Mouse (Mus musculus) stomach, embryonic 16.5 days (tissue): ENCODE measurements at regions not wholly inside any gene's neighbourhood (a gene's known extent, or its start where the extent isn't known, plus 50 kb on each side); places are given as distances from the start of the nearest gene placed in this dataset.

ENCODE experiments used
- ATAC-seq: fragments of 200-750 bp; cut with Nextera tagmentation; 2 replicates; pipeline ENCODE4 v1.8.0; 2017; ENCODE audit warnings: moderate number of reproducible peaks, moderate TSS enrichment; ENCODE audit not compliant: insufficient read depth, low FRiP score
- H3K27ac ChIP-seq: fragments of 300-500 bp; sonication (generic); 2 replicates; pipeline ENCODE4 v1.5.1; 2014; ENCODE audit warnings: low read length
- H3K27me3 ChIP-seq: fragments of 300-500 bp; sonication (generic); 2 replicates; pipeline ENCODE4 v1.6.1; 2014; ENCODE audit warnings: low read length, control low read depth, mixed read lengths; ENCODE audit not compliant: control insufficient read depth, insufficient read depth
- H3K36me3 ChIP-seq: fragments of 300-500 bp; sonication (generic); 2 replicates; pipeline ENCODE4 v1.6.1; 2014; ENCODE audit warnings: low read length; ENCODE audit not compliant: control insufficient read depth, insufficient read depth
- H3K4me1 ChIP-seq: fragments of 300-500 bp; sonication (generic); 2 replicates; pipeline ENCODE4 v1.6.1; 2014; ENCODE audit warnings: low read length, control low read depth, mixed read lengths; ENCODE audit not compliant: control insufficient read depth, insufficient read depth
- H3K4me2 ChIP-seq: fragments of 300-500 bp; sonication (generic); 2 replicates; pipeline ENCODE4 v1.6.1; 2014; ENCODE audit warnings: low read depth, low read length, mixed read lengths
- H3K4me3 ChIP-seq: fragments of 300-500 bp; sonication (generic); replicated peaks from 2 replicates; pipeline ENCODE4 v1.5.1; 2014; ENCODE audit warnings: mild to moderate bottlenecking, low read length
- H3K9ac ChIP-seq: fragments of 300-500 bp; sonication (generic); 2 replicates; pipeline ENCODE4 v1.6.1; 2014; ENCODE audit warnings: low read length
- H3K9me3 ChIP-seq: fragments of 300-500 bp; sonication (generic); replicated peaks from 2 replicates; pipeline ENCODE4 v1.6.1; 2016; ENCODE audit warnings: low read length, control low read depth; ENCODE audit not compliant: control insufficient read depth
- WGBS: fragments of 180-500 bp; shearing (Covaris S2); extraction: QIAGEN DNeasy Blood & Tissue Kit; methylation state at CpG from one replicate; pipeline ENCODE4 v1.1.7; 2014; 5-methylcytosine and 5-hydroxymethylcytosine counted together

DNA sequence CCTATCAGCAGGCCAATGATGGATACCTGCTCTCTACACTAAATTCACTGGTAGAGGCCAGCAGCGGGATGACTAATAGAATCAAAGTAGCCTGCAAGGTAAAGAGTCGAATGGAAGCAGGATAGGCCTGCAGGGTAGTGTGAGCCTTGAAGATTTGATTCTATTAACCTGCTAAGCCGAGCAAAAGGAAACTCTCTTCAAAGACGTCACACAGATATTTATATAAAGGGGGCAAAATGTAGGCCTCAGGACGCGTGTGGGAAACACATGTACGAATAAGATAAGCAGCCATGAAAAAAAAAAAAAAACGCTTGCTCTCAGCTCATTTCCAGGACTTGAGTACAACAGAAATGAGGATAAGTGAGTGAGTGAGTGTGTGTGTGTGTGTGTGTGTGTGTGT, 138.4 kb upstream of the D7Ertd443e start:
- no peak for ATAC-seq
- Histone ChIP-seq H3K9me3 (no peaks in the 10 kb centered on the region), H3K27me3 (no peaks in the 10 kb centered on the region), H3K4me1 (no peaks in the 10 kb centered on the region), H3K4me2 (no peak overlapping the region), H3K36me3 (no peaks in the 10 kb centered on the region), H3K4me3 (no peak overlapping the region), H3K9ac (no peak overlapping the region), H3K27ac (no peak overlapping the region)
- 55% methylated on average over 8 of the region's 8 CpGs for WGBS

DNA sequence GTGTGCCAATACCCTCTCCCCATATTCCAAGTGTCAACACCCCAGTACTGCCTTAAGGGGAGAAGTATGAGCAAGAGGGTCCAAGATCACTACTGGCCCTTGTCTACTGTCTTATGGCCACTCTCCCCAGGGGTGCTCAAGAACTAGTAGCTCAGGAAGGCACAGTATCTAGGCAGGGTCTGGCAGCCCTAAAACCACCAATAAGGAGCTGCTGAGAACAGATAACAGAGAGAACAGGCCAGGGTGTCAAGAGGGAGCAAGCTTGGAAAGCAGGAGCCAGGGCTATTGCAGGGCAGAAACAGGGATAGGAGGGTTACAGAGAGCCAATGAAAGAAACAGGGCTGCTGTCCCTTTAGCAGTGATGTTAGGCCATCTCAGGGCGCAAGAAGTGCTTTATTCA, 139.6 kb upstream of the D7Ertd443e start:
- no peak overlapping the region for H3K9ac ChIP-seq
- no peaks in the 10 kb centered on the region for H3K36me3 ChIP-seq
- no peaks in the 10 kb centered on the region for H3K27me3 ChIP-seq
- no peak overlapping the region for H3K4me2 ChIP-seq
- H3K4me1 ChIP-seq = no peaks in the 10 kb centered on the region
- no peaks in the 10 kb centered on the region for H3K9me3 ChIP-seq
- 86% methylated on average over 1 of the region's 1 CpGs for WGBS
- no peak overlapping the region for H3K27ac ChIP-seq
- H3K4me3 ChIP-seq = no peak overlapping the region
- ATAC-seq = no peak

DNA sequence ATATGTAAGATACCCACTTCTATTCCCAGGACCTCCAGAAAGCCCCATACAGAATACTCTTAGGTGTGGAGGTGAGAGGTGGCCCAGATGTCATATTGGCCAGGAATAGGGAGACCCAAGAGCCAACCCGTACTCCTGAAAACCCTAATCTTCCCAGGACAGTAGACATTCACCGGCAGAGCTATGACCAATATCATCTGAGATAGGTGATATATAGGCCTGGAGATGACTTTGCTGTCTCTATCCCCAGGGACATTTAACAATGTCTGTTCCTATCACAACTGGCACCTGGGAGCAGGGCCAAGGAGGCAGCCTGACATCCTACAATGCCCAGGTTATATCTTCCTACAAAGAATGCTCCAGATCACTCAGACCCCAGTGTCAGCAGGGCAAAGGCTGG, 140.0 kb upstream of the D7Ertd443e start:
- H3K4me3 ChIP-seq = no peak overlapping the region
- H3K27me3 ChIP-seq = no peaks in the 10 kb centered on the region
- H3K9ac ChIP-seq = no peak overlapping the region
- ATAC-seq = no peak
- no peak overlapping the region for H3K27ac ChIP-seq
- H3K4me1 ChIP-seq = no peaks in the 10 kb centered on the region
- H3K36me3 ChIP-seq = no peaks in the 10 kb centered on the region
- H3K9me3 ChIP-seq = no peaks in the 10 kb centered on the region
- no peak overlapping the region for H3K4me2 ChIP-seq
- 93% methylated on average over 2 of the region's 2 CpGs for WGBS

DNA sequence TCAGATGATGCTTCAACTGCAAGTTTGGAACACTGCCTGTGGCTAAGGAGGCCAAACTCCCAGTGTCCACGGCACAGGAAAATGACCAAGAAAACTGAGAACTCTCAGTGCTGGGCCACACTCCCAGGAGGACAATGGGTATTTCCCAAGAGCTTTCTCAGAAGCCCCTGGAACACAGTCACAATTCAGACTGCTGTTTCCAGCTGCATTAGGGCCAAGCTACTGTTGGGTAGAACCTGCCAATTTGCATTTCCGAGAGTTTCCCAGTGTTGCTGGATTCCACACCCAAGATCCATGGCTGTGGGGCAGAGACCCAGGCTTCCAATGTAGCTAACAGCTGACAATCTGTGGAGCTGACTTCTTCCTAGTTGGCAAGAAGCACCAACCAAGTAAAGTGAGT, 141.9 kb upstream of the D7Ertd443e start:
- 69% methylated on average over 2 of the region's 2 CpGs for WGBS
- no peaks in the 10 kb centered on the region for H3K27me3 ChIP-seq
- no peaks in the 10 kb centered on the region for H3K9me3 ChIP-seq
- H3K4me3 ChIP-seq = no peak overlapping the region
- H3K4me1 ChIP-seq = no peaks in the 10 kb centered on the region
- H3K36me3 ChIP-seq = no peaks in the 10 kb centered on the region
- H3K27ac ChIP-seq = no peak overlapping the region
- no peak for ATAC-seq
- H3K4me2 ChIP-seq = no peak overlapping the region
- no peak overlapping the region for H3K9ac ChIP-seq

DNA sequence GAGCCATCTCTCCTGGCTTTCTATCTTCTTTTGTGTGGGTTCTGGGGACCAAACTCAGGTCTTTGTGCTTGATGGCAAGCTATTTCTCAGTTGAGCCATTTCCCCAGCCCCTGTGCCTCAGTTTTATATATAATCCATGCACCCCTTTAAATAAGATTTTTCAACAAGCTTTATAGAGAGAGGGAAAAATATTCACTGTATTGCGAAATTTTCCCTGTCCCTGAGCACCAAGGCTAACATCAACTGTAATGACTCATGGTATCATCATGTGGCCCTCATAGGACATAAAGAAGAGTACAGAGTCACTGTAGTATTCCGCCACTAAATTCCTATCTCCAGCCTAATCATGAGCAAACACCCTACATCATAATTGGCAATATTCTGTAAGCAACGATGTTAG, 142.4 kb upstream of the Dock1 start:
- 85% methylated on average over 3 of the region's 3 CpGs for WGBS
- no peak for ATAC-seq

DNA sequence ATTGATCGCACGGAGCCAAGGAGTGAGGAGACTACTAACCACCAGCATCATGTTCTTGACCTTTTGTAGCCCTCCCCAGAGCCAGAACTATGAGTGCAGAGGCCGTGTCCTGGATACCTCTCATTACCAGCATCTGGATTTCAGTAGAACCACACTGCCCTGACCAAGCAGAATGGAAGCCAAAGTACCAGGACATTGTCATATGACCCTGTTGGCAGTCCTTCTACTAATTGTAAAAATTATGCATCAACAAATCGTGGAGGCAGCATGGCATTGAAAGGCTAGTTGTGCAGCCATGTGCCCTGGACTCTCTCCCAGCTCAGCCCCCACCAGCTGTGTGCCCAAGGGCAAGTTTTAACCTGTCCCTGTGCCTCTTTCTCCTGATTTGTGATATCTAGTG, 135.6 kb upstream of the Dock1 start:
- H3K36me3 ChIP-seq = no peaks in the 10 kb centered on the region
- no peaks in the 10 kb centered on the region for H3K27me3 ChIP-seq
- H3K4me3 ChIP-seq = no peak overlapping the region
- H3K4me2 ChIP-seq = no peak overlapping the region
- WGBS = 82% methylated on average over 4 of the region's 4 CpGs
- H3K27ac ChIP-seq = no peak overlapping the region
- H3K9ac ChIP-seq = no peak overlapping the region
- no peaks in the 10 kb centered on the region for H3K4me1 ChIP-seq
- no peaks in the 10 kb centered on the region for H3K9me3 ChIP-seq
- ATAC-seq = no peak

More for the DNA sequence above, 142.4 kb upstream of the Dock1 start:
- H3K4me2 ChIP-seq = no peak overlapping the region
- H3K27me3 ChIP-seq = no peaks in the 10 kb centered on the region
- H3K9ac ChIP-seq = no peak overlapping the region
- no peak overlapping the region for H3K27ac ChIP-seq
- H3K4me3 ChIP-seq = no peak overlapping the region
- no peaks in the 10 kb centered on the region for H3K9me3 ChIP-seq
- no peaks in the 10 kb centered on the region for H3K36me3 ChIP-seq
- no peaks in the 10 kb centered on the region for H3K4me1 ChIP-seq

DNA sequence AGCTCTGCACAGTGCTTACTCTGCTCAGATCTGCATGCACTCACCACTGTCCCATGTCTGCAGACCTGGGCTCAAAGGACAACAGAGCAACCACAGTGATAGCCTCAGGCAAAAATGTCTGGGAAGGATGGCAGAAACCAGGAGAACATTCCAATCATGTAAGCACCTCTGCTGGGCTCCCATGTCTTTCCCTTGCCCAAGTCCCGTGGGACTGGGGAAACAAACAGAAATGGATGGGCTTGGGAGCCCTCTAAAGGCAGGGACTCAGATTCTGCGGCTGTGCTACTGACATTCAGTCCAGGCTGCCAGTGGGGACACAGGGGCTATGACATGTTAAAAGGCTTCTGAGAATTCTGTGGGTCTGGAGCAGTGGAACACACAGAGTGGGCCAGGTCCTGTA, 128.8 kb upstream of the Dock1 start:
- H3K9me3 ChIP-seq = no peaks in the 10 kb centered on the region
- no peak overlapping the region for H3K27ac ChIP-seq
- H3K4me3 ChIP-seq = no peak overlapping the region
- no peaks in the 10 kb centered on the region for H3K4me1 ChIP-seq
- no peak overlapping the region for H3K9ac ChIP-seq
- no peak overlapping the region for H3K4me2 ChIP-seq
- H3K36me3 ChIP-seq = no peaks in the 10 kb centered on the region
- ATAC-seq = no peak
- no peaks in the 10 kb centered on the region for H3K27me3 ChIP-seq
- 44% methylated on average over 2 of the region's 2 CpGs for WGBS

DNA sequence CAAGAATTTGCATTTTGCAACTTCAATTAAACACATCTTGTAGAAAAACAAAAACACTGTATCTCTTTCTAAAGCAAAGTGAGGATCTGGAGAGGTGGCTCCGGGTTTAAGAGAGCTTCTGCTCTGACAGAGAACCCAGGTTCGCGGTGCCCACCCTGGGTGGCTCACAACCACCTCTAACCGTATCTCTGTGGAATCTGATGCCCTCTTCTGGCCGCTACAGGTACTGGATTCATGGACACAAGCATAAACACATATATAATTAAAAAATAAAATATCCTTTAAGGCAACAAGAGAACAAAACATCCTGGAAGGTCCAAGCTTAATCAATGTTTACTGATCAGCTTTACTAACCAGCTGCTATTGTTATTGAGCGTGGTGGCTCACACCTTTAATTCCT, 124.3 kb upstream of the Dock1 start:
- H3K4me2 ChIP-seq = no peak overlapping the region
- no peaks in the 10 kb centered on the region for H3K9me3 ChIP-seq
- H3K4me1 ChIP-seq = 0 out of 2 replicates have a peak, but pooled peaks cover 5% of the 10 kb centered on the region
- no peak overlapping the region for H3K27ac ChIP-seq
- no peaks in the 10 kb centered on the region for H3K36me3 ChIP-seq
- no peak overlapping the region for H3K4me3 ChIP-seq
- H3K9ac ChIP-seq = no peak overlapping the region
- H3K27me3 ChIP-seq = no peaks in the 10 kb centered on the region
- no peak for ATAC-seq
- 78% methylated on average over 6 of the region's 6 CpGs for WGBS

DNA sequence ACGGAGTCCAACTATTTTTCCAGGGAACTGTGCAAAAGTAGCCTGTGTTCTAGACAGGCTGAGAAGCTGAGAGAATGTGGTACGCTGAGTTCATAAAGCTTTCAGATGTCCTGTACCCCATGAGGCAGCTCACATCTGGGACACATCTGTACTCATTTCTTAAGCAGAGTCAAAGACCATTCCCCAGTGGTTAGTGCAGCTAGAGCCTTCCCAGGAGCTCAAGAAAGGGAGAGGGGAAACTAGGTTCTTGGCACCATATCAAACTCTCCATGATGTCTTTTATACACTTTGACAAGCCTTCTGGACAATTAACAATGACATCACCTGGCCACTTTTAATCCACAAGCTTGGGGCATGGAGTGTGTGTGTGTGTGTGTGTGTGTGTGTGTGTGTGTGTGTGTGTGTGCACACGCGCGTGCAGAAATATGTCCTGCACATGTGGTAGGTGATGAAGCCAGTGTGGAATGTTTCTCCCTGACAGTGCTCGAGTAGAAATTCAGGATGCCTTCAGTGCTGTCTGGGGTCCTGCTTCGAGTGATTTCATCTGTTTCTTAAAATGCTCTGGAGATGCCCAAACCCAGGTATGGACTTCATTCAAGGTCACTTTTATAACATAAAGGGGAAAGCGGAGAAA, 121.1 kb upstream of the Dock1 start:
- 0 out of 2 replicates have a peak, but pooled peaks cover 5% of the 10 kb centered on the region for H3K4me1 ChIP-seq
- no peaks in the 10 kb centered on the region for H3K9me3 ChIP-seq
- 61% methylated on average over 8 of the region's 8 CpGs for WGBS
- ATAC-seq = no peak
- H3K9ac ChIP-seq = no peak overlapping the region
- no peaks in the 10 kb centered on the region for H3K36me3 ChIP-seq
- H3K27me3 ChIP-seq = no peaks in the 10 kb centered on the region
- H3K4me2 ChIP-seq = no peak overlapping the region
- H3K4me3 ChIP-seq = no peak overlapping the region
- H3K27ac ChIP-seq = no peak overlapping the region
